Mouse (Mus musculus): ENCODE data around the gene Arl8a. TPM values are rescaled to one million over a fixed set of nuclear protein-coding genes. Genes with fewer than 3 reads are reported as not detected.
"Not testable (repeated sequence)": the region's sequence is repeated elsewhere in the genome, so short reads cannot be mapped to it uniquely, and the experiment has no call there.

The Arl8a gene
- total RNA-seq, 2 experiments from 2014 or later: 49.9 to 50.9 TPM

- no peak for DNase-seq (ENCODE audit: low spot score in 2 of 2)
Observed at GRCm38 (mm10) chr1:135168453-135169200, 22.0 kb downstream of the Arl8a start.

DNA sequence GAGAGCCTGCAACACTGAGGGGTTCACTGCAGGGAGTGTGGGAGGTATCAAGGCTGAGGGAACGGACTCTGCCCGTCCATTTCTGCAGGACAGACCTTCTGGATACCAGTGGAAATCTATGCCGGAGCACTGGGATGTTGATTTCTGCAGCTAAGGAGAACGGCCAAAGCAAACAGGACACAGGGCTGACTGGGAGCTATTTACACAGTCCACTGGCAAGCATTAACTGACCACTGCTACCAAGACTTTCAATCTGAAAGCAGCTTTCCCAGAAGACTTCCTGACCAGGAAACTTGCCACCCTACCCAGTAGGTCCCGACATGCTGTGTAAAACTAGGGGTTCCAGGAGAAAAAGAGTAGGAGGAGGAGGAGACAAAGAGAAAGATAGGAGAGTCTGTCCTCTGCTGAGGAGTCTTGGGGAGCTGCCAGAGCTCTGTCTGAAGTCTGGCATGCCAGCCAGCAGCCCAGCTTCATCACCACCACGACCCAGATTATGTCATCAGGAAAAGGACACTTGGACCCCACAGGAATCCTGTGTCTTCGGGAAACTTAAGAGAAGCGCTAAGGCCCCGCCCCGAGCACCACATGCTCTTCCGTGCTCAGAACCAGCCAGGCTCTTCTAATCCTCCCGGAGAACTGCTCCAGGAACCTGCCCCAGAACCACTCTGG is 23.1 kb downstream of the Arl8a start:
- no peak for DNase-seq (ENCODE audit: low spot score in 2 of 2)

DNA sequence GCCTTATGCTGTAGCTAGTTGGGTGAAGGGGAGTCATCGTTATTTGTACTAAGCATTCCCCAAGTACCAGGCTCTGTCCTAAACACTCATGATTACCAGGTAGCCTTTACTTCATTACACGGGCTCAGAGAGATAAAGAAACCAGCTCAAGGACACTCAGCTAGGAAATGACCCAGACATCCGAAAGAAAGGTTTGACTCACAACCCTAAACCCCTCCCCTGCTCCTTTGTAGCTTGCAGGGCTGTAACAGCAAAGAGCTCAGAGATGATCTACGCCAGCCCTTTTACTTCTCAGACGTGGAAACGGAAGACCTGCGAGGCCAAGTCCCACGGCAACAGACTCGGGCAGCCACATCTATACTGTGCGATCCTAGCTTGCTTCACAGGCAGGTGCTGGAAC is 23.7 kb downstream of the Arl8a start:
- DNase-seq (ENCODE audit: low spot score in 2 of 2): no peak

- DNase-seq (ENCODE audit: low spot score in 2 of 2): no peak
Observed at GRCm38 (mm10) chr1:135171202-135171601, 24.6 kb downstream of the Arl8a start.

GRCm38 (mm10) chr1:135171984-135172383 is 25.4 kb downstream of the Arl8a start:
- DNase-seq (ENCODE audit: low spot score in 2 of 2): peak in 1 of 2 experiments; percentile 56

- DNase-seq (ENCODE audit: low spot score in 2 of 2): no peak
Observed at GRCm38 (mm10) chr1:135173311-135173710, 26.7 kb downstream of the Arl8a start.

GRCm38 (mm10) chr1:135175176-135175575 is 28.6 kb downstream of the Arl8a start:
- DNase-seq (ENCODE audit: low spot score in 2 of 2): no peak

DNA sequence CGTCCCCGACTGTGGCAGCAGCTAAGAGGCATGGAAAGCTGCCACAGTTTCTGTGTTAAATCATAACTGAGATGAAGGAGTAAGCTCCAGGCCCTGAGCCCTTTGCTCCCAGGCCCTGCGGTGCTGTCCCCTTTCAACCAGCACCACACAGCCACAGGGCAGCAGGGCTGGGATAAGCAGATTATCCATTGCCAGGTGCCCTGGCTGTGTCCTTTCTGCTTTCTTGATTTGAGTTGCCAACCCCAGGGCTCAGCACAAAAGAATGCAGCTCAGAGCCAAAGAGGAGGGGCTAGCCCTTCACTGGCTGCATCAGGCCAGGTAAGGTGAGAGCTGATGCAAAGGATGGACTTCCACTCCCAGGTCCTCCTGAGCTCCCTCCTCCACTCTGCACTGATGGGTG is 31.1 kb downstream of the Arl8a start:
- no peak for DNase-seq (ENCODE audit: low spot score in 2 of 2)

GRCm38 (mm10) chr1:135178863-135179262 is 32.2 kb downstream of the Arl8a start:
- DNase-seq (ENCODE audit: low spot score in 2 of 2): no peak

DNA sequence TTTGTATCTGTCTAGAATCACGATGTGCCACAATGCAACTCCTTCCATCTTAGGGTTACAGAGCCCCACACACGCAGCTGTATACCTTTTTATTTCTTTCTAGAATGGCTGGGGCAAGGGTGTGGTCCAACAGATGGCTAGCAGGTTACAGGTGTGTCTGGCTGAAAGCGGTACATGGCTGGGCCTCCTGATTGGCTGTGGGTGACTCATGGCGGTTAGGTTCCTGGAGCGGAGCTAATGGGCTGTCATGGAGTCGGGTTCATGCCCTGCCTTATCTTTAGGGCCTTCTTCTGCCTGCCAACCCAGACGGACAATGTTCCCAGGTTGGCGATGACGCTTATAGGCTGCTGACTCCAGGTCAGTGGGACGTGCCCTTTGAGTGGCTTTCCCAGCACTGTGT is 34.2 kb downstream of the Arl8a start:
- no peak for DNase-seq (ENCODE audit: low spot score in 2 of 2)

GRCm38 (mm10) chr1:135181275-135181674 is 34.7 kb downstream of the Arl8a start:
- no peak for DNase-seq (ENCODE audit: low spot score in 2 of 2)

GRCm38 (mm10) chr1:135181880-135182623 is 35.4 kb downstream of the Arl8a start:
- DNase-seq (ENCODE audit: low spot score in 2 of 2): no peak

DNA sequence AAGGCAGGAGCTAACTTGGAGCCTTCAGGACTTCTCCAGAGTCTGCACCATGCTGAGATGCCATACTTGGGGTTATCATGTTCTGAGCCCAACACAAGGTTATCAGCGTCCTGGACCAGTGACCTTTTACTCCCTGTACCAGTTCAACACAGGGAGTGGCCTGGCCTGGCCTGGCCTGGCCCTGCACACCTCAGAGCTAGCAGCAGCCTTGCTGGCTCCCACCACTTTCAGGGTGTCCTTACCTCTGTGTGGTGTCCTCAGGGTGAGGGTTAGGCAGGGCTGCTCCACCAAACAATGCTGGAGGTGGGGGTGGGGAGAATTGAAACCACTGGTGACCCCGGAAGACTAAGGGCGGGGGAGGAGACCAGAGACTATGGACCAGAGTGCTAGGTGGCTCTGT is 36.4 kb downstream of the Arl8a start:
- no peak for DNase-seq (ENCODE audit: low spot score in 2 of 2)

DNA sequence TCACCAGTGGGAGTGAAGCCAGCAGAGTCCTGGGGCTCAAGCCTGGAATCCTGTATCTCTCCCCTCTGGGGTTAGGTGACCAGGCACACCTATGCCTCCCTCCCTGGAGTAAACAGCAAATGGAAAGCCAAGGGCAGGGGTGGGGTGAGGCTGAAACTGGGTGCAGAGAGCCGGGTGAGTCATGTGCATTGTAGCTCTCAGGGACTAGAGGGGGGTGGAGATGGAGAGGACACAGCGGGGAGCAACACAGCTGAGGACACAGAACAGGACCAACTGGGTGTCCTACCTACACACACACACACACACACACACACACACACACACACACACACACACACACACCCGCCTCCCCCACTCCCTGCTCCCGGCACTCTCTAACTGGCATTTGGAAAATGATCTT is 36.8 kb downstream of the Arl8a start:
- DNase-seq (ENCODE audit: low spot score in 2 of 2): no peak

- DNase-seq (ENCODE audit: low spot score in 2 of 2): no peak
Observed at GRCm38 (mm10) chr1:135183941-135184570, 37.4 kb downstream of the Arl8a start.

DNA sequence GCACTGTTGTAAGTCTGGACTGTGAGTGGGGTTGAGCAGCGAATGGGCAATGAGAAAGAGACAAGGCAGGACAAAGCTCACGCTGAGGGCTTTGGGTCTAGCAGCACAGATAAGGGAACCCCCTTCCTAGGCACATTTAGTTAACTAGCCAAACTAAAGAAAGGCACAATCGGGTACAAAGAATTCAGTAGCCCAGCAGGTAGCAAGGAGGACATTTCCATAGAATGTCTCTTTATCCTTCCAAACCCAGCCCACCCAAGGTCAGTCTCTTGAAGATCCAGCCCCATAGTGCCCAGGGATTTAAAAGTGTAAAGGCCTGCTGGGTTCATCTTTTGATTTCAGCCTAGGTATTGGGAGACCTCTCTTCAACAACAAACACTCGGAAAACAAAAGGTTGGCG is 39.3 kb downstream of the Arl8a start:
- no peak for DNase-seq (ENCODE audit: low spot score in 2 of 2)

GRCm38 (mm10) chr1:135186427-135186826 is 39.8 kb downstream of the Arl8a start:
- no peak for DNase-seq (ENCODE audit: low spot score in 2 of 2)

DNA sequence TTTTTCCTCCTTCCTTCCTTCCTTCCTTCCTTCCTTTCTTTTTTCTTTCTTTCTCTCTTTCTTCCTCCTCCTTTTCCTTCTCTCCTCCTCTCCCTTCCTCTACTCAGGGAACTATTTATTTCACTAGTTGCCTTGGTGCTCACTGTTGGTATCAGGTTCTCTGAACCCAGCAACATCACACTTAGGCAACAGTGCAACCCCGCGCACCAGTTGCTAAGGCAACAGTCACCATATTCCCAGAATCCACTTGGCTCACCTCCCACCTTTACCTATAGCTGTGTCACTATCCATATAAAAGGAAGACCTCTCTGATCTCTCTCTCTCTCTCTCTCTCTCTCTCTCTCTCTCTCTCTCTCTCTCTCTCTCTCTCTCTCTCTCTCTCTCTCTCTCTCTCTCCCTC is 40.4 kb downstream of the Arl8a start:
- DNase-seq (ENCODE audit: low spot score in 2 of 2): not testable (repeated sequence)

GRCm38 (mm10) chr1:135188197-135188596 is 41.6 kb downstream of the Arl8a start:
- peak in 1 of 2 experiments; percentile 64 for DNase-seq (ENCODE audit: low spot score in 2 of 2)

DNA sequence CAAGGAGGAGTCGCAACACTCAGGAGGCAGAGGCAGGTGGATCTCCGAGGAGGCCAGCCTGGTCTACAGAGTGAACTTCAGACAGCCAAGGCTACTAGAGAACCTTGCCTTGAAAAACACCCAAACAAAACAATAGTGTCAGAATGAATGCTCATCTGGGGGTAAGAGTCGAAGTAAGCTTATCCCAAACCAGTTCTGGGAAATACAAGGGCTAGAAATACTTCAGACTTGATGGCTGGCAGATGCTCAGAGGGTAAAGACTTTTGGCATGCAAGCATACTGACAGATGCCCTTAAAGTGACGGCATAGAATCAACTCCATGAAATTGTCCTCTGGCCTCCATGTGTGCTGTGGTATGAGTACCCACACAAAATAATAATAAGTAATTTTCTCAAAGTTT is 42.6 kb downstream of the Arl8a start:
- no peak for DNase-seq (ENCODE audit: low spot score in 2 of 2)

DNA sequence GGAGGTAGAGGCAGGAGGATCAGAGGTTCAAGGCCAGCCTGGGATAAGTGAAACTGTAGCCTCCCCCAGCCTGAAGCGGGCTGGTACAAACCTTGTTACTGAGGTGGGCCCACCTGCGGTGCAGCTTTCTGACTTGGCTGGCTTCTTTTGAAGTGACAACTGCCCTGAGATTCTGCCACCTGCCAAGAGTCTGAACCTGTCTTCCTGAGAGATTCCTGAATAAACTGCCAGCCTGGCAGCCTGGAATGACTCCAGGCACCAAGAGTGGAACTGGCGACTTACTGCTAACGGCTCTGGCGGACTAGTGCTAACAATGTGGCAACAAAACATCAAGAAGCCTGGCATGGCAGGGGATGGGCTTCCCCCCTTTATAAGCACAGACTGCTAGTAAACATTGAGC is 47.7 kb downstream of the Arl8a start:
- DNase-seq (ENCODE audit: low spot score in 2 of 2): not testable (repeated sequence)
